Mouse (Mus musculus) hindbrain, postnatal 0 days (tissue): ENCODE data around the gene Tra2b. TPM values are rescaled to one million over a fixed set of nuclear protein-coding genes. Genes with fewer than 3 reads are reported as not detected.

ENCODE experiments used
- ATAC-seq: fragments of 200-750 bp; cut with Nextera tagmentation; 2 replicates; pipeline ENCODE4 v1.8.0; 2017; ENCODE audit warnings: mild to moderate bottlenecking, moderate TSS enrichment, moderate library complexity
- DNase-seq: peaks from one replicate; pipeline ENCODE4 v3.0.0-alpha.2; 2015; ENCODE audit warnings: low spot score
- H3K27ac ChIP-seq: fragments of 300-500 bp; sonication (generic); 2 replicates; pipeline ENCODE4 v1.5.1; 2014; ENCODE audit warnings: mild to moderate bottlenecking
- H3K27me3 ChIP-seq: fragments of 300-500 bp; sonication (generic); 2 replicates; pipeline ENCODE4 v1.6.1; 2014; ENCODE audit warnings: low read length, mixed read lengths; ENCODE audit not compliant: insufficient read depth
- H3K36me3 ChIP-seq: fragments of 300-500 bp; sonication (generic); 2 replicates; pipeline ENCODE4 v1.6.1; 2014; ENCODE audit warnings: low read length, mixed read lengths; ENCODE audit not compliant: insufficient read depth
- H3K4me1 ChIP-seq: fragments of 300-500 bp; sonication (generic); 2 replicates; pipeline ENCODE4 v1.6.1; 2014; ENCODE audit warnings: antibody characterized with exemption, low read length, mixed read lengths; ENCODE audit not compliant: insufficient read depth
- H3K4me2 ChIP-seq: fragments of 300-500 bp; sonication (generic); 2 replicates; pipeline ENCODE4 v1.6.1; 2014; ENCODE audit warnings: low read depth, mild to moderate bottlenecking, low read length, moderate library complexity, mixed read lengths
- H3K4me3 ChIP-seq: fragments of 300-500 bp; sonication (generic); 2 replicates; pipeline ENCODE4 v1.5.1; 2014; ENCODE audit warnings: low read length
- H3K9ac ChIP-seq: fragments of 300-500 bp; sonication (generic); replicated peaks from 2 replicates; pipeline ENCODE4 v1.6.1; 2014; ENCODE audit warnings: mild to moderate bottlenecking, low read length, moderate library complexity, mixed read lengths
- H3K9me3 ChIP-seq: fragments of 300-500 bp; sonication (generic); 2 replicates; pipeline ENCODE4 v1.6.1; 2016; ENCODE audit warnings: low read length, mixed read lengths
- CTCF ChIP-seq: IDR thresholded peaks from 2 replicates; pipeline ENCODE4 v1.5.1; 2016; ENCODE audit warnings: antibody characterized with exemption, control low read depth, low read depth
- WGBS: fragments of 180-500 bp; shearing (Covaris S2); extraction: QIAGEN DNeasy Blood & Tissue Kit; methylation state at CpG from one replicate; pipeline ENCODE4 v1.1.7; 2014; 5-methylcytosine and 5-hydroxymethylcytosine counted together
- polyA plus RNA-seq: library from polyadenylated mRNA; unstranded; fragments of >200 nt; fragmentation: Nextera tagmentation; extraction: Ambion mirVana; gene quantifications from 2 replicates; pipeline ENCODE4 v1.2.1, GENCODE M21; 2015
- total RNA-seq: library from RNA; depleted of rRNA; stranded (reverse); fragments of >200 nt; gene quantifications from 2 replicates; pipeline ENCODE4 v1.2.3, GENCODE M21; 2014; rRNA removed

Gene Tra2b
- total and polyA plus RNA-seq, 2 experiments from 2014 or later = 117 to 202 TPM

DNA sequence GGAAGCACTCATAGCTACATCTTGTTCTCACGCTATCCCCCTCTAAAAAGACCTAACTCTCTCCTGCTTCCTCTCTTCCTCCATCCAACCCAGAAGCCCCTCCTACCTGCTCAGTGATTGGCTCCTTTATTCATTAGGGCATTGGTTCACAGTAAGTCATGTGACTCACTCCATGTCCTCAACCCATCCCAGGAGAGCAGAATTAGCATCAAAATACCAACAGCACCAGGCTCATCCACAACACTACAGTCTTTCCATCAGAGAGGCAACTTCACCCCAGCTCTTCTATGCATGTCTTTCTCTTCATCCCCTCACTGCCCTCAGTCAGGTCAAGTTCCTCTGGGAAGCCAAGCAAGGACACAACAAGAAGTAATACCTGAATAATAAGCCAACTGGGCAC, 65.3 kb downstream of the Tra2b start:
- Histone ChIP-seq H3K27ac (no peak overlapping the region), H3K36me3 (no peaks in the 10 kb centered on the region), H3K4me2 (no peak overlapping the region), H3K27me3 (no peaks in the 10 kb centered on the region), H3K4me1 (no peaks in the 10 kb centered on the region), H3K4me3 (no peak overlapping the region), H3K9me3 (no peaks in the 10 kb centered on the region), H3K9ac (no peak overlapping the region)
- no peak for TF ChIP-seq CTCF
- DNase-seq (no peak), ATAC-seq (no peak)
- 65% methylated on average over 1 of the region's 1 CpGs for WGBS

Other genes with a start within 250 kb of the Tra2b start
- gene Igf2bp2, start 102.7 kb downstream of the Tra2b start, total RNA-seq = 15.8 and 19.1 TPM in 2 replicates
- gene Igf2bp2, start 102.7 kb downstream of the Tra2b start, polyA plus RNA-seq = 7.7 and 8.2 TPM in 2 replicates
- 57.6 and 66.8 TPM in 2 replicates for gene Etv5, start 173.7 kb upstream of the Tra2b start, total RNA-seq
- 34.1 and 34.6 TPM in 2 replicates for gene Etv5, start 173.7 kb upstream of the Tra2b start, polyA plus RNA-seq